In the genomic region with DNA sequence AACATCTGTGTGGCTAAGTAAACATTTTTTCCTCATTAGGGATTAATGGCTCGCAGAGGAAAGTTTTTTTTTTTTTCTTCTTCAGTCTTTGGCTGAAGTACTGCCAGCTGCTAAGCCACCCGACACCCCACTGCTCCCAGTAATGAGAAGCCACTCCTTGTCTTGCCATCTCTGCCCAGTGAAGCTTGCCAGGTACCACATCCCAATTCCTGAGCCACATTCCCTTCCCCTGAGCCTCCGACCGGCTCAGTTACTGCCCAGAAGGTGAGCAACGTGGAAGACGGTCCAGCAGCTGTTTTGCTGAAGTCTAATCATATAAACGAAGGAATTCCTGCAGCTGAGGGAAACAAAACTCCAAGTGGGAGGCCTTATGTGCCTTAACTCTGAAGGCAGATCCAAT, we compare ENCODE assay signal across 16 mouse cellular contexts.
DNase-seq lines count a peak whose midpoint lies in the region; ATAC-seq and TF ChIP-seq lines count a peak whose summit lies in the region.
"Had no signal": no experiment of that assay in that cellular context is flagged by ENCODE, and none has a peak within 500 bp of the region (broad histone marks: within the 10 kb centered on the region; RNA-seq: fewer than 3 reads in every experiment).

No protein-coding gene starts in this region.

- peak; percentile 62 for DNase-seq in heart, adult 11 months
- no peak for DNase-seq in heart, postnatal 25 days (ENCODE audit: low spot score)
- peak; percentile 14 for DNase-seq in kidney, postnatal 14 days
- DNase-seq in kidney, adult 18-20 months, result no peak
- DNase-seq in Muller cell, postnatal 12 days (ENCODE audit: inconsistent ontology term), result peak; percentile 73
- DNase-seq in Patski (ENCODE audit: low read depth, low spot score), result peak; percentile 79
- DNase-seq in T-cell, adult 2 months (ENCODE audit: low spot score), result no peak
- DNase-seq: adrenal gland, postnatal 14 days; heart, postnatal 14 days; liver, embryonic 13.5 days; right cerebral cortex, adult 18-20 months; spleen, adult 18-20 months had no signal

- intact Hi-C loops in heart, postnatal 25 days (cut with DNase I), result no loop called here

- peak; percentile 83 for ATAC-seq in Patski
- ATAC-seq: CD4-positive, CD25-positive, alpha-beta regulatory T cell, adult 4 months; lung, postnatal 0 days had no signal

- in situ Hi-C loops in Patski (cut with MboI; ENCODE audit: low pct_unique_long_range_greater_than_20kb), result no loop called here

- TF ChIP-seq CTCF in Patski (IDR thresholded peaks at IDR 0.05), result no peak

- CTCF ChIA-PET in Patski (lab: Charles Lee), result interaction anchor here (1.3 kb wide), 1 partner anchor 24 kb away, joined by 3 read pairs; no protein-coding TSS in a partner anchor

- H3K27me3 ChIP-seq in Patski, result no peaks in the 10 kb centered on the region
- H3K27me3 ChIP-seq: embryonic facial prominence, embryonic 13.5 days; stomach, embryonic 15.5 days had no signal

- POLR2A ChIA-PET in Patski (lab: Charles Lee), result interaction anchor here (0.5 to 0.7 kb wide), 2 partner anchors 10 to 555 kb away, joined by 3 to 6 read pairs; no protein-coding TSS in a partner anchor

Comparison
In these comparisons a context has a peak if more than half of its experiments do, and no peak if none do; other contexts are left out.
1. DNase-seq: peak in heart, adult 11 months (single experiment), kidney, postnatal 14 days (single experiment), Muller cell, postnatal 12 days (single experiment) and Patski (single experiment); none in heart, postnatal 25 days (single experiment), kidney, adult 18-20 months (single experiment) and T-cell, adult 2 months (single experiment).